Mouse (Mus musculus): ENCODE measurements around the gene Myl6.

The Myl6 gene

DNA sequence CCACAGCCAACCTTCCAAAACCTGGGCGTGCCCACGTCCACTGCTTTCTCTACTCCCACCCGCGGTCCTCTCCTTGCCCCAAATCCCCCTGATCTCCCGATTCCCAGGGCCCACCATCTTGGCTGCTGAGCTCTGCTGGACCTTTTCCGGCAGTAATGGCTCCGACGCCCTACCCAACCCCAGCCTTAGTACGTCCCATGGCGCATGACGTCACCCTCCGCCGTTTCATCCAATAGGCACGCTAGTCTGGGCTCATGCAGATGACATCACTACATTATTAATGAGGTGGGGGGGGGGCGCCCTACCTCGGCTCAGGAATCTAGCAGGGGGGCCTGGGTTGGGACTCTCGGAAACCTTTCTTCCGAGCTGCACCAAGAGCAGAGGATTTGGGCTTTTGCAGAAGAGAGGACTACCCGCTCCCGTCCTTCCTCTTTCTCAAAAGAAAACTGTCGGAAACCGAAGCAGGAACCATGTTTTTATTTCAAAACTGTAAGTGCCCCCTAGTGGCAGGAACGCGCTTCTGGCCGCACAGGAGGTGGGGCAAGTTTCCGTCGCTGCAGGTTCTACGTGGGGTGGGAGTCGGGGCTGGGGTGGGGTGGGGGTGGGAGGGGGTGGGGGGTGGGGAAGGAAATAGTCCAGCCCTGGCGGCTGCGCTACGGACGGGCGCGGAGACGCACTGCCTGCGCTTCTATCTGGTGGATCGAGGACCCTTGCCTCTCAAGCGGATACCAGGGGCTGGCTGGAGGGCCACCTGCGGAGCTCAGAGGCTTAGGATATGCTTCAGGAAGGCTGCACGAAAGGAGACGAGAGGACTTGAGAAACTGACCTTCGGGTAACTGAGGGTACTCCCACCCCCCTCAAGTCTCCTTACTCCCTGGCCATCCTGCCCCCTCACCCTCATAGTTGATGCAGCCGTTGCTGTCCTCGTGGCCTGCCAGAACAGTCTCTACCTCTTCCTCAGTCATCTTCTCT lies at the start of gene Myl6:
Myl6 (minus strand) TSS at position 451 of the 972 bp plus-strand sequence.
- DNase-seq (ENCODE audit: low spot score in 2 of 2), result peak; percentile 95 to 99

DNA sequence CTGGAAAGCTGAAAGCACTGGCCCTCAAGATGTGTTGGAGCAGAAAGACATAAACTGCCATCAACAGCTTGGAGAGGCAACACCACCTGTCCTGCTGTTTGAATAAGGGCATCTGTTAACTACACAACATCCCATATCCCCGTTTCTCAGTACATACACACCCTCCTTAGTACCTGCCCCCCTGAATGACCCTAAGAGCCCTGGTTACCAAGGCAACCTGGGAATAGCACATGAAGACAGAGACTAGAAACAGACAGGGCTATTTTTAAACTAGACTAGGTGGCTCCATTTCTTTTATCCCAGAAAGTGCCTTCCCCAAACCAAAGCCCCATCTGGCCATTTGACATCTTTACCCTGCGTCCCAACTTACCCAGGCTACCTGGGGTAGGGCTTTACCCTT lies 49.2 kb upstream of the Myl6 start:
- DNase-seq (ENCODE audit: low spot score in 2 of 2), result no peak

DNA sequence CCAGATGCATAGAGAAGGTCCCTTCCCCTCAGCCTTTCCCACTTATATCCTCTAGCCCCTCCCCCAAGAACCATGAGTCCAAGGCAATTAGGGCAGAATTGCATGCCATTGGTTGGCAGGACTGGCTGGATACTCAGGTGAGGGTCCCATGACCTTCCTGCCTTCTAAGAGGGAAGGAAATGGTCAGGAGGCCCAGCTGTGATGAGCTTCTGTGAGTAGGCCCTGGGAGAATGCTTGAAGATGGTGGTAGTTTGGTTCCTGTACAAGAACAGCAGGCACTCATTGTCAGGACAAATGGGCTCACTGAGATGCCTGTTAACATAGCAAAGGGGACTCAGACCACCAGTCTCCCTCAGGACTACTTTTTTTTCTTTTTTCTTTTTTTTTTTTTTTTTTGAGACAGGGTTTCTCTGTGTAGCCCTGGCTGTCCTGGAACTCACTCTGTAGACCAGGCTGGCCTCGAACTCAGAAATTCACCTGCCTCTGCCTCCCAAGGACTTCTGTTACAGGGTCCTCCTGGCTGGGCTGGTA lies 44.5 kb upstream of the Myl6 start:
- no peak for DNase-seq (ENCODE audit: low spot score in 2 of 2)

DNA sequence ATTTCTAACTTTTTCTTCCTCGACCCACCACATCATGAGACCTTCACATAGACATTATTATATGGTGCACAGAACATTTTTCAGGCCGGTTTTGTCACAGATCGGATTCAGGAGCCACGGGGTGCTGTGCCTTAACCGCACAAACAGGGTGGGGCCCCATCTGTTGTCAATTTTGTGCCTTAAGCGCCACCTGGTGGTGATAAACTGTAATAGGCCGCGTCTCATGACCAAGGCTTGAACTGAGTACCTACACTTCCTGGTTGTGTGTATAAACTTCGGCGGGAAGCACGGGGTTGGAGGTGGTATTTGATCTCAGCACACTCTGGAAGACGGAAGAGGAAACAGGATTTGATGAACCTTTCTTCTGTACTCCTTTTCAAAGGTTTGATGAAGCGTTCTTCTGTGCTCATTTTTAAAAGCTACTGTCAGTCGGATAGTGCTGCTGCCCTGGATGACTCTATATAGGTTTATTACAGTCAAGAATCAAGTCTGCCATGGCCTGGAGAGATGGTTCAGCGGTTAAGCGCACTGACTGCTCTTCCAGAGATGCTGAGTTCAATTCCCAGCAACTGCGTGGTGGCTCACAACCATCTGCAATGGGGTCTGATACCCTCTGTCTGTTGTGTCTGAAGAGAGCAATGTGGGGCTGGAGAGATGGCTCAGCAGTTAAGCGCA lies 42.5 kb upstream of the Myl6 start:
- DNase-seq (ENCODE audit: low spot score in 2 of 2), result peak; percentile 84 to 92

DNA sequence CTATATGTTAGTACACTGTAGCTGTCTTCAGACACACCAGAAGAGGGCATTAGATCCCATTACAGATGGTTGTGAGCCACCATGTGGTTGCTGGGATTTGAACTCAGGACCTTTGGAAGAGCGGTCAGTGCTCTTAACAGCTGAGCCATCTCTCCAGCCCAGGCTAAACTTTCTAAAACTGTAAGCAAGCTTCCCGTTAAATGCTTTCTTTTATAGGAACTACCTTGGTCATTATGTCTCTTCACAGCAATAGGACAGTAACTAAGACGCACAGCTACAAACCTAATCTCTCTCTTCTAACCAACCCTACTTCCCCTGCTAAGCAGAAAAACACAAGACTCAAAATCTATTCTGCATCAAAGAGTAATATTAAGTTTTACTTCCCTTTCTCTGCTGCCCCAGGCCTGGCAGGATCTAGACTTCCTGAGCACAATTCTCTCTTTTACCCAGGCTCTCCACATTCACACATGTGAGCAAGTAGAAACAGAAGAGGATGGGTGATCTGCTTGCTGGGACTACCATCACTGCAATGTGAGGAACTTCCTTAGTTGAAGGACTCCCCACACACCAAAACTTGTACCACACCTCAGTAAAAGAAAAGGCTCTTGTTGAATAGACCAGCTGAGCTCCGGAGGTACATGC lies 41.8 kb upstream of the Myl6 start:
- peak in 1 of 2 experiments; percentile 25 for DNase-seq (ENCODE audit: low spot score in 2 of 2)

DNA sequence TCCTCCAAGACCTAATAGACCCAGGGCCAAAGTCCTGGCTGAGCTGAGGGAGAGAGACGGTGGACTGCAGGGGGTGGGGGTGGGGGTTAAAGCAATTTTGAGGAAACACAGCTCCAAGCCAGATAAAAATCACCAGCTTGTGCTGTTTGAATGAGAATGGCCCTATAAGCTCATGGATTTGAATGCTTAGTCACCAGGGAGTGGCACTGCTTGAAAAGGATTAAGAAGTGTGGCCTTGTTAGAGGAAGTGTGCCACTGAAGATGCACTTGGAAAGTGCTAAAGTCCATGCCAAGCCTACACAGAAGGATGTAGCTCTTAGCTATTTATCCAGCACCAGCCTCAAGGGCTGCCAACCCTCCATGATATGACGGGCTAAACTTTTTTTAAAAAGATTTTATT lies 41.3 kb upstream of the Myl6 start:
- DNase-seq (ENCODE audit: low spot score in 2 of 2), result no peak

DNA sequence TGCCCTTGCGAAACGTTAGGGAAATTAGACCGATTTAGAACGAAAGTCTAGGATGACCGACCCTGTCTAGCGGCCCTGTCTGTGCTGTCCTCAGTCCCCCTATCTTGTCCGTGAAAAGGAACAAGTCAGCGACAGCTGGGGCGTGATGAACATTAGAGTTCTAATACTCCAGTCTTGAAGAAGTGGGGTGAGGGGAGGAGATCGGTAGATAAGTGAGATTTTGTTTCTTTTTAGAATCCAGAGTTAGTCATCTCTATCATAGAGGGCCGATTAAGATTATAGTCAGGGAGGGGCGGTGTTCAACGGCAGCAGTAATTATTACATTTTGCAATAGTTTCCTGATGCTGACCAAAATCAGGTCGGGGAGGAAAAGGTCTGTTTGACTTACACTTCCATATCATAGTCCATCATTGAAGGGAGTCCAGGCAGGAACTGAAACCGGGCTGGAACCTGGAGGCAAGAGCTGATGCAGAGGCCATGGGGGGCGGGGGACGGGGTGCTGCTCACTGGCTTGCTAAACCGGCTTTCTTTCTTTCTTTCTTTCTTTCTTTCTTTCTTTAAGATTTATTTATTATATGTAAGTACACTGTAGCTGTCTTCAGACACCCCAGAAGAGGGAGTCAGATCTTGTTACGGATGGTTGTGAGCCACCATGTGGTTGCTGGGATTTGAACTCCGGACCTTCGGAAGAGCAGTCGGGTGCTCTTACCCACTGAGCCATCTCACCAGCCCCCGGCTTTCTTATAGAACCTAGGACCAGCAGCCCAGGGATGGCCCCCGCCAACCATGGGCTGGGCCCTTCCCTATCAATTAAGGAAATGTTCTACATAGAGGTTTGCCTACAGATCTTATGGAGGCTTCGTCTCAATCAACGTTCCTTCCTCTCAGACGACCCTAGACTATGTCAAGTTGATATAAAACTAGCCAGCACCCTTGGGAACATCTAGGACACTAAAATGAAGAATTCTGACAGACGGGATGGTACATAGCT lies 32.7 kb upstream of the Myl6 start:
- DNase-seq (ENCODE audit: low spot score in 2 of 2), result peak in 1 of 2 experiments; percentile 49

DNA sequence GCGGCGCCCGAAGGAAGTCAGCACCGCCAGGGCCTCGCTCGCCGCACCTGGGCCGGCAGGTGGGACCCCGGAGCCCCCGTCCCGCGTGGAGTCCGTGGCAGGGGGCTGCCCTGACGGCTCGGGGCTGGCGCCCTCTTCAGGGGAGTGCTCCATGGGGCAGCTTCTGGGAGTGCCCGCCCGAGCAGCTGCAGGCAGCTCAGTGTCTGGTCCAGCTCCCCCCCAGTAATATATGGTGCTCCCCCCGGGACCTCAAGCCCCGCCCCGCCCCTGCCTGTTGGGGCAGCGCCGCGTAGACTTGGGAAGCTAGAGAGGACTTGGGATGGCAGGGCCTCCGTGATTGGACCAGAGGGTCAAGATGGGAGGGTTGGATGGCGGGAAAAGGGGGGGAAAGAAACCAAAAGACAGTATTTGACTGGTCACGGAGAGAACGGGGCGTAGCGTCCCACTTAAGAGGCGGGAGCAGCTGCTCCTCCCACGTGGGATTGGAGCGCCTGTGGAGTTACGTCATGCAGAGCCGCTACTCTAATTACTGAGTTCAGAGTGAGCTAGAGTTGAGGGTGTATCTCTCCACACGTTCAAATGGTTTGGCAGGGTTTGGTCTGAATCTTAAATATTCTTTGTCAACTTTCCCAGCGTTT lies 31.8 kb upstream of the Myl6 start, which contains the start of gene Esyt1:
Esyt1 (minus strand) TSS at position 201 of the 638 bp plus-strand sequence.
- DNase-seq (ENCODE audit: low spot score in 2 of 2), result peak in 1 of 2 experiments; percentile 92

DNA sequence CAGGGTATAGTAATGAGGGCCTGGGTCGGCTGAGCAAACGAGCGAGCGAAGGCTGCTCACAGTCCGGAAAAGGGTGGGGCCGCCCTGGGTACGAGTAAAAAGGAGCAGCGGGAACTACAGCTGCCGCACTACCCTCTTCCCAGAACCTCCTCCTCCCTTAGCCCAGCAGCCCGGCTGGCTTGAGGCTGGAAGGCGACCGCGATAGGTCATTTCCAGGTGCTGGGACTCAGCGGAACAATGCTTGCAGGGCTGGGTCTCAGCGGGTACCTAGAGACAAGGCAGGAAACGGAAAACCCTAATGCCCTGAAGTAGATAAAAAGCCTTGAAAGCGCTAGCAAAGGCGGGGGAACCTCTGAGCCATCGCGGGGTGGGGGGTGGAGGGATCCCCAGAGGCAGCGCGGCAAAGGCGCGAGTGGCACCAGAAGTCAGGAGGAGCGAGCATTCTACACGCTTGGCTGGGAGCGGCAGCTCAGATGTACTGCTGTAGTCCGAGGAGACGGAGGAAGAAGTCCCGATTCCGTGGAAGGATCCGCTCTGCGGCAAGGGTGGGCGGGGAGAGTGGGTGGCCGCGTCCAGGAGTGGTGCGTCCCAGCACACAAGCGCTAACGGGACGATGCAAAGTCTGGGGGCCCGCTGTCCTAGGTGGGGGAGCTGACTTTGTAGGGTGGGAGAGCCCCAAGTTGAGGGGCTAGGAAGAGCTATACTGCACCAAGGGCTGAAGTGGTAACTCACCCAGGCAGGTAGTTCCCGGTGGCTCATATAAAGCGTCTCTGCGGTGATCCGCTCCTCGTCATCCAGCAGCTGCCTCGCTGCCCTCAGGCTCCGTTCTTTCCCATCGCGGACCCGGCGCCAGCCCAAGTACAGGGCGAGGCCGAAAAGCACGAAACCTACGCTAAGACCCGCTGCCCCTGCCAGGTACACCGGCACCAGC lies 31.1 kb upstream of the Myl6 start:
- DNase-seq (ENCODE audit: low spot score in 2 of 2), result peak; percentile 77 to 84

DNA sequence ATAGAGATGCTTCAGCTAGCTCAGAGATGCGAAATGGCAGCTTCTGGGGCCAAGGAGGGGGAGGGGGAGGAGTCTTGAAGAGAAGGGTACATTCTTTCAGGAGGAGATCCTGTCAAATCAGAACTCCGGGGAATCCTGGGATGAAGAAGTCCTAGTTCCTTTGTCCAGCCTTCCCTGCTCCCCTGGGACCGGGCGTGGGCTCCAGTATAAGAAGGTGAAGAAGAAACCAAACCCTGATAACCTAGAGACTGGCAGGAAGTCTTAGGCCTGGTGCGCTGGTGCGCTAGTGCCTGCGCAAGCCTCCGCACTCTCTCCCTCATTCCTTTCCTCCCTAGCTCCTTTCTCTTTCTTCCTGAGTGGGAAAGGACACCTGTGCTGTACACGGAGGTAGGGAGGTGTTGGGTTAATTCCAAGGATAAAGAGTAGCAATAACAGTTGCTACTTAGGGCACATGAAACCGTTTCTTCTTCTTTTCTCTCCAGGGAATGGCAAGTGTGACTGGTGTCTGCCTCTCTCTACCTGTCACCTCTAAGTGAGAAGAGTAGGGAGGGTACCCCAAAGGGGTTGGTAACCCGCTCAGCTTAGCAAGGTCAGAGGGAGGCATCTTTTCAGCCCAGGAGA lies 30.3 kb upstream of the Myl6 start:
- DNase-seq (ENCODE audit: low spot score in 2 of 2), result peak in 1 of 2 experiments; percentile 41

DNA sequence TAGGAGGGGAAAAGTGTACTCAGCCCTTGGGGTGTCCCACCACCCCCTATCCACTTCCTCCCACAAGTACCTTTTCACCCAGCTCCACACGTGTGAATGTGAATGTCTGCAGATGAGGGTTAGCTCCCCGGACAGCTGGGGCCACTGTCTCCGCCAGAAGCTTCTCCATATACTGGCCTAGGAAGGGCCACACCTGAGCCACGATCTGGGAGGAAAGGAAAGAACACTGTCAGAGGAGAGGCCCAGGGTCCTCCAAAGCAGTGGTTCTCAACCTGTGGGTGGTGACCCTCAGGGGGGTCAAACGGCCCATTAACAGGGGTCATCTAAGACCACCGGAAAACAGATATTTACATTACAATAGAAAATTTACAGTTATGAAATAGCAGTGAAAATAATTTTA lies 28.4 kb upstream of the Myl6 start:
- no peak for DNase-seq (ENCODE audit: low spot score in 2 of 2)

DNA sequence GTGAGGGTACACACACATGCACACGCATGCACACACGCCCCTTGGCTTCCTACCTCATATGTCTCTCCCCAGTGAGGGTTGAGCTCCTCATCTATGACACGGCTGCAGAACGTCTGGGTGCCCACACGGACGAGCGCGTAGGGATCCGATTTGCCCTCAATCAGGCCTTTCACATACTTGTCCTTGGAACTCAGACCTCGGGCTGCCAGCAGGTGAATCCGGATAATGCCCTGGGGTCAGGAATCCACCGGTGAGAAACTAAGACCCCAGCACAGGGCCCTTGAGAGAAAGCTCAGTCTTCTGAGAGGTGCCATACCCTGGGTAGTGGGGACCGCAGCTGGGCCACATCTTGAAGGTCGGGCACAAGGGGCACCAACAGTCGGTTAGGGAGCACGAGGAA lies 26.6 kb upstream of the Myl6 start:
- no peak for DNase-seq (ENCODE audit: low spot score in 2 of 2)

DNA sequence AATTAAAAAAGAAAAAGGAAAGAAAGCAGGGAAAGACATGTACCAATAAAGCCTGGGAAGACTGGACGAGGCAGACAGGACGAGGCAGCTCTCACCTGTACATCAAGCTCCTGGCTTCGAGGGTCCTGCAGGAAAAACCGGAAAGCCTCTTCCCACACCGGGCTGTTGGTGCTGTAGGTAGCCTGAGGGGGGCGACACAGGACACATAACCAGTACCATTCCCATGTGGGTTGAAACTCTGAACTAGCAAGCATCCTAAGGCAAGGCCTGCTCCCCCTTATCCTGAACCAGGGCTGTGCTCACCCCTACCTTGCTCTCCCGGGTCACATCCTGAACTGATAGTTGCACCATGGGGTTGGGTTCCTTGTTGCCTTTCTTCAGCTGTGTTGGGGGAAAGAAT lies 24.9 kb upstream of the Myl6 start:
- DNase-seq (ENCODE audit: low spot score in 2 of 2), result peak in 1 of 2 experiments; percentile 59

DNA sequence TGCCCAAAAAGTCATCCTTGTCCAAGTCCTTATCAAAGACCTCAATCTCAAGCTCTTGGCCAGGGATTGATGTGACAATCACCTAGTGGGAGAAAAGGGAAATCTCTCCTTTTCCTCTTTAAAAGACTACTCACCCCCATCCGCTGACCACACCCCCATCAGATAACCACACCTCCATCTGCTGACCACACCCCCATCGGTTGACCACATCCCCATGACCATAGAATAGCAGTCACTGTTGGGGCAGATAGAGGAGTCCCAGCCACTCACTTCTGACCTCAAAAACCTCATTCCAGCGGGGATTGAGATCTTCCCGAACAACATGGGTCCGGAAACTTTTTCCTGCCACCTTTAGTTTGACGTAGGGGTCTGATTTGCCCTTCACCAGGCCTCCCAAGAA lies 22.7 kb upstream of the Myl6 start:
- no peak for DNase-seq (ENCODE audit: low spot score in 2 of 2)

DNA sequence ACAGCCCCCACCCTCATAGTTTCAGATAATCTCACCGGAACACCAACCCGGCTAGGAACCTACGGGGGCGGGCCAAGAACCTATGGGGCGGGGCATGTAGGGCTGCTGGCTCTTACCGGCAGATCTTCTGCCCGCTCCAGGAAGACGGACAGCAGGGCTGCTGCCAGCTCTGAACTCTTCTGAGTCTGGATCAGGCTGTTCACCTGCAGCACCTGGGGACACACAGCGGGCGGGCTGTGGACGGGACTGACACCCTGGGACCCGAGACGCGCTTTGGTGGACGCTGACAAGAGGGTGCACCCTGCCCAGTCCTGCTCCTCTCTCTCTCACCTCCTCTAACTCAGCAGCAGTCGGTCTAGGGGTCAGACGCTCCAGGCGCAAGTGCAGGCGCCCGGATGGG lies 22.1 kb upstream of the Myl6 start:
- DNase-seq (ENCODE audit: low spot score in 2 of 2), result no peak

DNA sequence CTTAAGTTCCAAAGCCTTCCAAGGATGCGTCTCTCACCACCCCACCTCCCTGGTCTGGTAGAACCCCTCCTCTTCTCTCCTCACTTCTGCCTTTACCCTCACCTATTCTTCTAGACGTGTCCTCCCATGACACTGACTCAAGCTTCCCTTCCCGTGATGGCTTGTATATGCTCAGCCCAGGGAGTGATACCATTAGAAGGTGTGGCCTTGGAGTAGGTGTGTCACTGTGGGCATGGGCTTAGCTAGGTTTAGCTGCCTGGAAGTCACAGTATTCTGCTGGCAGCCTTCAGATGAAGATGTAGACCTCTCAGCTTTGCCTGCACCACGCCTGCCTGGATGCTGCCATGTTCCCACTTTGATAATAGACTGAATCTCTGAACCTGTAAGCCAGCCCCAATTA lies 21.1 kb upstream of the Myl6 start:
- no peak for DNase-seq (ENCODE audit: low spot score in 2 of 2)

DNA sequence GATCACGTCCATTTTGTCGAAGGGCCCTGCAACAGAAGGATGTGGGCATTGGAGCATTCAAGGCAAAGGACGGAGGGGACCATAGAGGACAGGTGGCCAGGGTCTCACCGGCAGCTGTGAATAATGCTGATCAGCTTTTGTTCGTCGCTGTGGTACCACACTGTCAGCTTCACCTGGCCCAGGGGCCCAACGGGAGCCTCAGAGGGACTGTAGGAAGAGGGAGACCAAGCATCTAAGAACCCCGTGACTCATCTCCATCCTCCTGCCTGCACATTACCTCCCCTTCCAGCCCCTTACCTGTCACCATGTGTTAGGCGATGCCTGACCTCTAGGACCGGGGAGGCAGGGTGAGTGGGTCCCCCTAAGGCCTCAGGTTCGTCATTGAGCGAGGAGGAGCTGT lies 17.8 kb upstream of the Myl6 start:
- DNase-seq (ENCODE audit: low spot score in 2 of 2), result no peak

DNA sequence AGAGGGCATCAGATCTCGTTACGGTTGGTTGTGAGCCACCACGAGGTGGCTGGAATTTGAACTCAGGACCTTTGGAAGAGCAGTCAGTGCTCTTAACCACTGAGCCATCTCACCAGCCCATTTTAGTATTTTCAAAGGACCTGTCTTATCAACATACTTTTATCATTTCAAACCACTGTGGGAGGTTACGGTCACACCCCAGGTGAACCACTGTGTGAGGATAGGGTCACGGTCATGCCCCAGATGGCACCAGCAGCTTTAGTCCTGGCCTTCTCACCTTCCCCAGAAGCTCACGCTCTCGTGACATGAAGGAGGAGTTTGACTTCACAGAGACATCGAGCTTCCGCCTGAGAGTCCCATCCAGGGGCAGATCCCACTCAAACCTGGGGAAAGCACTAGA lies 17.2 kb upstream of the Myl6 start:
- no peak for DNase-seq (ENCODE audit: low spot score in 2 of 2)

DNA sequence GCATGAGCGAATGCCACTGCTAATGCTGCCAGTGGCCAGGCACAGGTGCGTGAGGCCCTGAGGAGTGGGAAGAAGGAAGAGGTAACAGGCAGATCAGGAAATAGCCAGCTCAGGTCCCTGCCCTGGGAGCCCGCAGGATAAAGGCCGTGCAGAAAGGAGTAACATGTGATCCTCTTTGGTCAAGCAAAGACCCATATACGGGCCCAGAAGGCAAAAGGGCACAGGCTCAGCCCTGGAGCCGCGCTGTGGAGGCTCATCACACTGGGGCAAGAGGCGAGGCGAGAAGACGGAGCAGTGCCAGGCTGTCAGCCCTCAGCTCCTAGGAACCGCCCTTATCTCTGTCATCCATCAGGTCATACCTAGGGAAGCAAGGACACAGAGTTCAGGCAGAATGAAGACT lies 16.4 kb upstream of the Myl6 start:
- no peak for DNase-seq (ENCODE audit: low spot score in 2 of 2)
